Mouse (Mus musculus): ENCODE data around the gene Psmb5. TPM values are rescaled to one million over a fixed set of nuclear protein-coding genes. Genes with fewer than 3 reads are reported as not detected.
A peak's percentile ranks its signal among the peaks of the same experiment; 100 is the strongest.

Psmb5 gene
- polyA plus RNA-seq, 1 experiment from 2014 or later = 395 TPM

GRCm38 (mm10) chr14:54583681-54584338 lies 34.0 kb downstream of the Psmb5 start:
- H3K36me3 ChIP-seq (ENCODE audit: control insufficient read depth, insufficient read depth, low read length) = no peaks in the 10 kb centered on the region
- H3K4me2 ChIP-seq (ENCODE audit: low read depth, low read length) = no peak overlapping the region
- no peak overlapping the region for H3K4me3 ChIP-seq (ENCODE audit: low read length)
- no peaks in the 10 kb centered on the region for H3K27me3 ChIP-seq (replicated peaks; ENCODE audit: control insufficient read depth, insufficient read depth, low read length)
- WGBS = 32% methylated on average over 7 of the region's 7 CpGs
- no peak overlapping the region for H3K9ac ChIP-seq (ENCODE audit: low read depth, low read length)
- peak; percentile 54 for ATAC-seq
- H3K4me1 ChIP-seq (ENCODE audit: control insufficient read depth, insufficient read depth, low read length) = peaks cover 10% of the 10 kb centered on the region; the same call in 1 of the 2 replicates
- peak overlapping the region; percentile 42 for H3K27ac ChIP-seq (ENCODE audit: low read length)
- H3K9me3 ChIP-seq (ENCODE audit: control insufficient read depth, low read length) = no peaks in the 10 kb centered on the region

- H3K27ac ChIP-seq (ENCODE audit: low read length) = no peak overlapping the region
- H3K36me3 ChIP-seq (ENCODE audit: control insufficient read depth, insufficient read depth, low read length) = no peaks in the 10 kb centered on the region
- no peak overlapping the region for H3K4me3 ChIP-seq (ENCODE audit: low read length)
- no peaks in the 10 kb centered on the region for H3K9me3 ChIP-seq (ENCODE audit: control insufficient read depth, low read length)
- no peak overlapping the region for H3K9ac ChIP-seq (ENCODE audit: low read depth, low read length)
- 80% methylated on average over 9 of the region's 9 CpGs for WGBS
- no peak overlapping the region for H3K4me2 ChIP-seq (ENCODE audit: low read depth, low read length)
- H3K27me3 ChIP-seq (replicated peaks; ENCODE audit: control insufficient read depth, insufficient read depth, low read length) = no peaks in the 10 kb centered on the region
- H3K4me1 ChIP-seq (ENCODE audit: control insufficient read depth, insufficient read depth, low read length) = peaks cover 16% of the 10 kb centered on the region
- ATAC-seq = no peak
Measured at GRCm38 (mm10) chr14:54582536-54582935, 35.3 kb downstream of the Psmb5 start.

GRCm38 (mm10) chr14:54579638-54580037 lies 38.2 kb downstream of the Psmb5 start:
- 76% methylated on average over 7 of the region's 7 CpGs for WGBS
- Histone ChIP-seq H3K4me1 (ENCODE audit: control insufficient read depth, insufficient read depth, low read length) (peaks cover 27% of the 10 kb centered on the region), H3K27me3 (replicated peaks; ENCODE audit: control insufficient read depth, insufficient read depth, low read length) (no peaks in the 10 kb centered on the region), H3K9ac (ENCODE audit: low read depth, low read length) (no peak overlapping the region), H3K4me2 (ENCODE audit: low read depth, low read length) (no peak overlapping the region), H3K27ac (ENCODE audit: low read length) (no peak overlapping the region), H3K4me3 (ENCODE audit: low read length) (no peak overlapping the region), H3K36me3 (ENCODE audit: control insufficient read depth, insufficient read depth, low read length) (no peaks in the 10 kb centered on the region), H3K9me3 (ENCODE audit: control insufficient read depth, low read length) (no peaks in the 10 kb centered on the region)
- no peak for ATAC-seq

GRCm38 (mm10) chr14:54578063-54578462 lies 39.8 kb downstream of the Psmb5 start:
- ATAC-seq = peak; percentile 15; the same call in 1 of the 2 replicates
- Histone ChIP-seq H3K9ac (ENCODE audit: low read depth, low read length) (peak overlapping the region; percentile 86), H3K4me3 (ENCODE audit: low read length) (peak overlapping the region; percentile 73), H3K36me3 (ENCODE audit: control insufficient read depth, insufficient read depth, low read length) (no peaks in the 10 kb centered on the region), H3K4me2 (ENCODE audit: low read depth, low read length) (peak overlapping the region; percentile 88), H3K27me3 (replicated peaks; ENCODE audit: control insufficient read depth, insufficient read depth, low read length) (no peaks in the 10 kb centered on the region), H3K27ac (ENCODE audit: low read length) (peak overlapping the region; percentile 81), H3K4me1 (ENCODE audit: control insufficient read depth, insufficient read depth, low read length) (peaks cover 38% of the 10 kb centered on the region), H3K9me3 (ENCODE audit: control insufficient read depth, low read length) (no peaks in the 10 kb centered on the region)
- under 1% methylated on average over 10 of the region's 10 CpGs for WGBS

GRCm38 (mm10) chr14:54577089-54577982 lies 40.5 kb downstream of the Psmb5 start, which contains the start of gene Ajuba:
Gene Ajuba (minus strand): TSS chr14:54577558.
- H3K4me2 ChIP-seq (ENCODE audit: low read depth, low read length) = peak within 1 kb of the TSS; percentile 88
- peak within 1 kb of the TSS; percentile 81 for H3K27ac ChIP-seq (ENCODE audit: low read length)
- peaks cover 45% of the 10 kb centered on the region for H3K4me1 ChIP-seq (ENCODE audit: control insufficient read depth, insufficient read depth, low read length)
- no peaks in the 10 kb centered on the region for H3K27me3 ChIP-seq (replicated peaks; ENCODE audit: control insufficient read depth, insufficient read depth, low read length)
- peak within 1 kb of the TSS; percentile 73 for H3K4me3 ChIP-seq (ENCODE audit: low read length)
- no peaks in the 10 kb centered on the region for H3K36me3 ChIP-seq (ENCODE audit: control insufficient read depth, insufficient read depth, low read length)
- peak; percentile 65 for ATAC-seq
- under 1% methylated on average over 66 of the region's 66 CpGs for WGBS
- no peaks in the 10 kb centered on the region for H3K9me3 ChIP-seq (ENCODE audit: control insufficient read depth, low read length)
- H3K9ac ChIP-seq (ENCODE audit: low read depth, low read length) = peak within 1 kb of the TSS; percentile 86

GRCm38 (mm10) chr14:54576241-54577088 lies 41.4 kb downstream of the Psmb5 start:
- peak overlapping the region; percentile 86 for H3K9ac ChIP-seq (ENCODE audit: low read depth, low read length)
- no peaks in the 10 kb centered on the region for H3K36me3 ChIP-seq (ENCODE audit: control insufficient read depth, insufficient read depth, low read length)
- under 1% methylated on average over 84 of the region's 84 CpGs for WGBS
- peak overlapping the region; percentile 88 for H3K4me2 ChIP-seq (ENCODE audit: low read depth, low read length)
- H3K27ac ChIP-seq (ENCODE audit: low read length) = peak overlapping the region; percentile 81
- ATAC-seq = no peak
- H3K27me3 ChIP-seq (replicated peaks; ENCODE audit: control insufficient read depth, insufficient read depth, low read length) = no peaks in the 10 kb centered on the region
- H3K4me1 ChIP-seq (ENCODE audit: control insufficient read depth, insufficient read depth, low read length) = peaks cover 50% of the 10 kb centered on the region
- peak overlapping the region; percentile 73 for H3K4me3 ChIP-seq (ENCODE audit: low read length)
- no peaks in the 10 kb centered on the region for H3K9me3 ChIP-seq (ENCODE audit: control insufficient read depth, low read length)

GRCm38 (mm10) chr14:54575631-54576030 lies 42.2 kb downstream of the Psmb5 start:
- Histone ChIP-seq H3K9ac (ENCODE audit: low read depth, low read length) (peak overlapping the region; percentile 86), H3K27ac (ENCODE audit: low read length) (peak overlapping the region; percentile 81), H3K27me3 (replicated peaks; ENCODE audit: control insufficient read depth, insufficient read depth, low read length) (no peaks in the 10 kb centered on the region), H3K4me3 (ENCODE audit: low read length) (peak overlapping the region; percentile 73), H3K36me3 (ENCODE audit: control insufficient read depth, insufficient read depth, low read length) (peaks cover 6% of the 10 kb centered on the region; the same call in 1 of the 2 replicates), H3K4me2 (ENCODE audit: low read depth, low read length) (peak overlapping the region; percentile 88), H3K4me1 (ENCODE audit: control insufficient read depth, insufficient read depth, low read length) (peaks cover 50% of the 10 kb centered on the region), H3K9me3 (ENCODE audit: control insufficient read depth, low read length) (no peaks in the 10 kb centered on the region)
- peak; percentile 25 for ATAC-seq
- under 1% methylated on average over 39 of the region's 39 CpGs for WGBS

- Histone ChIP-seq H3K9ac (ENCODE audit: low read depth, low read length) (peak overlapping the region; percentile 86), H3K27ac (ENCODE audit: low read length) (0 out of 2 replicates have a peak overlapping the region, but pooled peaks have one; percentile 11), H3K4me3 (ENCODE audit: low read length) (peak overlapping the region; percentile 73), H3K4me2 (ENCODE audit: low read depth, low read length) (peak overlapping the region; percentile 88), H3K9me3 (ENCODE audit: control insufficient read depth, low read length) (no peaks in the 10 kb centered on the region), H3K27me3 (replicated peaks; ENCODE audit: control insufficient read depth, insufficient read depth, low read length) (no peaks in the 10 kb centered on the region), H3K36me3 (ENCODE audit: control insufficient read depth, insufficient read depth, low read length) (peaks cover 6% of the 10 kb centered on the region; the same call in 1 of the 2 replicates), H3K4me1 (ENCODE audit: control insufficient read depth, insufficient read depth, low read length) (peaks cover 50% of the 10 kb centered on the region)
- ATAC-seq = no peak
- WGBS = 7% methylated on average over 8 of the region's 8 CpGs
Measured at GRCm38 (mm10) chr14:54575031-54575430, 42.8 kb downstream of the Psmb5 start.
